Mouse (Mus musculus): ENCODE measurements around the gene Shh. TPM values are rescaled to one million over a fixed set of nuclear protein-coding genes. Genes with fewer than 3 reads are reported as not detected.
A peak's percentile ranks its signal among the peaks of the same experiment; 100 is the strongest.

Shh gene
- polyA plus RNA-seq, 1 experiment from 2014 or later, result 0.81 TPM

DNA sequence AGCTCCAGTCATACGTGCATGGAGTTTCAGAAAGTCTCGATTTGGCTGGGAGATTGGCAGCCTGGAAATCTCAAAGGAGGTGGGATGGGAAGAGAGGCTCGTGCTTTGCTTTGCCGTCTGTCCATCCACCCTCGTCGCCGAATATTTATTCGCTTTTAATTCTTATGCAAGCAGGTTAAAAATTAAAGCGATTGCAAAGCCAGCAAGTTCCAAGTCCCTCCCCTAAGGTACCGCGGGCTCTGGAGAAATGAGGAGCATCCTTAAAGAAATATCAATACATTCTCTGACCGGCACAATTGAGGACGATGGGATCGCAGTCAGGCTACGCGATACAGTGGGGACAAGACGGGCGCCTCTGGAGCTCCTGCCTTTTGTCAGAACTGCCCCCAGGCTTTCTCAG lies 1.5 kb downstream of the Shh start:
- Histone ChIP-seq H3K4me1 (peaks cover 42% of the 10 kb centered on the region), H3K36me3 (no peaks in the 10 kb centered on the region), H3K27me3 (peaks cover 92% of the 10 kb centered on the region), H3K4me2 (replicated peaks) (peak overlapping the region; percentile 89), H3K27ac (replicated peaks) (no peak overlapping the region), H3K9ac (replicated peaks) (peak overlapping the region; percentile 43; the same call in 1 of the 2 replicates), H3K4me3 (peak overlapping the region; percentile 52), H3K9me3 (no peaks in the 10 kb centered on the region)
- WGBS, result under 1% methylated on average over 18 of the region's 18 CpGs
- no peak for ATAC-seq (replicated peaks)

DNA sequence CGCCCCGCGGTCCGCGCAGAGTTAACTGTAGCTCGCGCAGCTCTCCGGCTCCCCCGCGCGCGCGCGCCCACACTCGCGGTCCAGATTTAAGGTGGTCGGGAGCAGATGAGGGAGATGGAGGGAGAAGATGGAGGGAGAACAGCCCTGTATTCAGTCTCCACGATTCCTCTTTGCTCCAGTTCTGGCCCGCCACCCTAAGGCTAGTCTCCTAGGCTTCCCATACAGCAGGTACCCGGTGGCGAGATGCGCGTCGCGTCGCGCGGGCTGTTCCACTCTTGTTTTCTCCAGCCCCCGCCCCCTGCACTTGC lies 2.0 kb downstream of the Shh start:
- WGBS, result under 1% methylated on average over 29 of the region's 29 CpGs
- H3K9ac ChIP-seq (replicated peaks), result peak overlapping the region; percentile 43
- peak overlapping the region; percentile 52 for H3K4me3 ChIP-seq
- no peaks in the 10 kb centered on the region for H3K9me3 ChIP-seq
- H3K4me2 ChIP-seq (replicated peaks), result peak overlapping the region; percentile 89
- H3K27me3 ChIP-seq, result peaks cover 97% of the 10 kb centered on the region
- H3K4me1 ChIP-seq, result peaks cover 46% of the 10 kb centered on the region
- no peak overlapping the region for H3K27ac ChIP-seq (replicated peaks)
- peak; percentile 36 for ATAC-seq (replicated peaks)
- H3K36me3 ChIP-seq, result no peaks in the 10 kb centered on the region

DNA sequence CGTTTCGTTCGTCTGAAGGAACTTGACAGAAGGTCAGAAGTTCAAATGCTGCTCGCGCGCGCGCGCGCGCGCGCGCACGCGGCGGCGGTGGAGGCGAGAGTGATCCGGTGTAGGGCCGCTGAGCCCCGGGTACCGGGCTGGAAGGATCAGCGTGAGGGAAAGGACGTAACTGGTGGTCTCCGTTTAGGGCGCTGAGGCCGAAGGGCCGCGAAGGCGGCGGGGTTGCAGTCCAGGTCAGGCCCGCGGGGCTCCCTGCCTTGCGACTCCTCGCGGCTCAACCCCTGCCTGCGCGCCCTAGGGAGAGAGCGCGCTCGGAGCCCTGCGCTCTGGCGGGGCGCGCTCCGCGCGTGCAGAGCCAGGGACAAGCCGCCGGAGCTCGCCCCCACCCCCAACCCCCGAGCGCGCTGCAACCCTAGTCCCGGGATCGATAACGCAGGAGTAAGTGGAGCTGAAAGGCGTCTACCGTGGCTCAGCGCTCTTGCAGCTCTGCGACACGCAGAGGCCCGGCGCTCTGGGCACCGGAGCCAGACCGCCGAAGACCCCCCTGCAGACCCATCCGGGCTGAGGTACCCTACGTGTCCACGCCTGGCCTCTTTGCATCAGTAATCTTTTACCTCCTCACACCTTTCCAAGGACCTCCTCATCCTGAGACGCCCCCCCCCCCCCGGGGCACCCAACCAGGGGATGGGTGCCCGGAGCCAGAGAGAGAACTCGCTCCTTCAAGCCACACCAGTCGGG lies 2.5 kb downstream of the Shh start:
- H3K9ac ChIP-seq (replicated peaks), result peak overlapping the region; percentile 43
- H3K27me3 ChIP-seq, result peaks cover 98% of the 10 kb centered on the region
- peak overlapping the region; percentile 89 for H3K4me2 ChIP-seq (replicated peaks)
- H3K9me3 ChIP-seq, result no peaks in the 10 kb centered on the region
- peak; percentile 26 for ATAC-seq (replicated peaks)
- H3K27ac ChIP-seq (replicated peaks), result no peak overlapping the region
- H3K36me3 ChIP-seq, result no peaks in the 10 kb centered on the region
- peak overlapping the region; percentile 52 for H3K4me3 ChIP-seq
- H3K4me1 ChIP-seq, result peaks cover 52% of the 10 kb centered on the region
- WGBS, result under 1% methylated on average over 76 of the region's 76 CpGs

DNA sequence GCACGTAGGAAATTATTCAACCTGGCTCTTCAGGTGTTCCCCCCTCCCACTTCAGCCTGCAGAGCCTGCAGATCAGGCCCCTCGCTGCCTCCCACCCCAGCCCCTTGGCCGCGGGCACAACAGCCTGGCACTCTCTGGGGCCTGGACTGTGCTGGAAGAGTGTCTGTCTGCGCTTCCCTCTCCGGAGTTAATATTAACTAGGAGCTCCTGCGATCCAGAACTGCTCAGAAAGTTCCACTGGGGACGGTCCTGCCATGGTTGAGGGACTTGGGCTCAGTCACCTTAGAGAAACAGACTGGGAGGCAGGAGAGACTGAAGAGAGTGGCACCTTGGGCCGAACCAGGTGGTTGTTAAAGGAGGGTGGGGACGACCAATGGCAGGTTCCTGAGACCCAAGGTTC lies 3.4 kb downstream of the Shh start:
- peak overlapping the region; percentile 52 for H3K4me3 ChIP-seq
- peak overlapping the region; percentile 89 for H3K4me2 ChIP-seq (replicated peaks)
- 1% methylated on average over 10 of the region's 10 CpGs for WGBS
- H3K4me1 ChIP-seq, result peaks cover 60% of the 10 kb centered on the region
- H3K9me3 ChIP-seq, result no peaks in the 10 kb centered on the region
- H3K27me3 ChIP-seq, result peaks cover 99% of the 10 kb centered on the region
- ATAC-seq (replicated peaks), result no peak
- no peaks in the 10 kb centered on the region for H3K36me3 ChIP-seq
- H3K9ac ChIP-seq (replicated peaks), result no peak overlapping the region
- no peak overlapping the region for H3K27ac ChIP-seq (replicated peaks)

DNA sequence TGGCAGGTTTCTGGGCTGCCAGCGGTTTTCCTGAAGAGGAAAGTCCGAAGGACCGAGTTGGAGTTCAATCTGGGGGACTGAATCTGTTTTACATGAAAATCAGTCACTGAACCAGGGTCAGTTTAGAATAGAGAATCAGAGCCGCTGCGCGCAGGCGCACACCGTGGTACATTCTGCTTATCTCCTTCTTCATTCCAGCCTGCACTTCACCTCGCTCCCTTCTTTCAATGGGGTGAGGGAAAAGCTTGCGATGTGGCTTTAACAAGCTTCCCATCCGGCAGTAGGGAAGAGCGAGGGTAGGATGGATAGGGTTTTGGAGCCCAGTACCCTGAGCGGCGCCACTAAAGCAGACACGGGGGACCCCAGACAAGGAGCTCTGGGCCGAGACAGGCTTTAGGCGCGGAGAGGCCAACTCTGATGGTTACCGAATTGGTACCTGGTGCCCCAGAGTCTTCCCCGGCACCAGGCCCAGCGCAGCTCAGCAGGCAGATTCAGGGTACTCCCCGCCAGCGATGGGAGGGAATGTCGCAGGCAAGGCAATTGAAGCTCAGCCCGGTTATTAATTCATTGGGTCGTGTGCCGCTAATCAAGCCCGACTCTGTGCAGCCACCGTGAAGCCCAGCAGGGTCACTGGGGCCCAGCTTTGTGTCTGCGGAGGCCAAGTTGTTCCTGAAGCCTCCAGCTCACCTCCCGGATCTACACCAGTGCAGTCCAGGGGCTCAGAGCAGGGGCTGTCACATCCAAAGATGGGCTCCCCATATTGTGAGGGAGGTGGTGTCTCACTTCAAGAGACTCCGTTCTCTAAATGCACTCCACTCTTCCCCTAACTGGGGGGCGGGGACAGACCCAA lies 4.1 kb downstream of the Shh start:
- peaks cover 99% of the 10 kb centered on the region for H3K27me3 ChIP-seq
- peak overlapping the region; percentile 52 for H3K4me3 ChIP-seq
- H3K9ac ChIP-seq (replicated peaks), result 0 out of 2 replicates have a peak overlapping the region, but pooled peaks have one; percentile 17
- no peak overlapping the region for H3K27ac ChIP-seq (replicated peaks)
- peak overlapping the region; percentile 89 for H3K4me2 ChIP-seq (replicated peaks)
- no peak for ATAC-seq (replicated peaks)
- WGBS, result 1% methylated on average over 33 of the region's 33 CpGs
- H3K36me3 ChIP-seq, result no peaks in the 10 kb centered on the region
- no peaks in the 10 kb centered on the region for H3K9me3 ChIP-seq
- peaks cover 67% of the 10 kb centered on the region for H3K4me1 ChIP-seq

DNA sequence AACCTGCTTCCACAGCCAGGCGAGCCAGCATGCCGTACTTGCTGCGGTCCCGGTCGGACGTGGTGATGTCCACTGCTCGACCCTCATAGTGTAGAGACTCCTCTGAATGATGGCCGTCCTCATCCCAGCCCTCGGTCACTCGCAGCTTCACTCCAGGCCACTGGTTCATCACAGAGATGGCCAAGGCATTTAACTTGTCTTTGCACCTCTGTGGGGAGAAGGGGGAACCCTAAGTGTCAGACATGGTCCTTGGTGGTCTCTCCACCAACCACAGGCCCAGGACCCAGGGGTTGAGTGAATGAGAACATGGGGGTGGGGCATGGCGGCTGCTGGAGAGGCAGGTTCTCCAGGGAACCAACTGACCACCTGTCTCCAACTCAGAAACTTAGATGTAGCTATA lies 5.7 kb downstream of the Shh start:
- WGBS, result 17% methylated on average over 11 of the region's 11 CpGs
- no peak for ATAC-seq (replicated peaks)
- H3K4me2 ChIP-seq (replicated peaks), result no peak overlapping the region

DNA sequence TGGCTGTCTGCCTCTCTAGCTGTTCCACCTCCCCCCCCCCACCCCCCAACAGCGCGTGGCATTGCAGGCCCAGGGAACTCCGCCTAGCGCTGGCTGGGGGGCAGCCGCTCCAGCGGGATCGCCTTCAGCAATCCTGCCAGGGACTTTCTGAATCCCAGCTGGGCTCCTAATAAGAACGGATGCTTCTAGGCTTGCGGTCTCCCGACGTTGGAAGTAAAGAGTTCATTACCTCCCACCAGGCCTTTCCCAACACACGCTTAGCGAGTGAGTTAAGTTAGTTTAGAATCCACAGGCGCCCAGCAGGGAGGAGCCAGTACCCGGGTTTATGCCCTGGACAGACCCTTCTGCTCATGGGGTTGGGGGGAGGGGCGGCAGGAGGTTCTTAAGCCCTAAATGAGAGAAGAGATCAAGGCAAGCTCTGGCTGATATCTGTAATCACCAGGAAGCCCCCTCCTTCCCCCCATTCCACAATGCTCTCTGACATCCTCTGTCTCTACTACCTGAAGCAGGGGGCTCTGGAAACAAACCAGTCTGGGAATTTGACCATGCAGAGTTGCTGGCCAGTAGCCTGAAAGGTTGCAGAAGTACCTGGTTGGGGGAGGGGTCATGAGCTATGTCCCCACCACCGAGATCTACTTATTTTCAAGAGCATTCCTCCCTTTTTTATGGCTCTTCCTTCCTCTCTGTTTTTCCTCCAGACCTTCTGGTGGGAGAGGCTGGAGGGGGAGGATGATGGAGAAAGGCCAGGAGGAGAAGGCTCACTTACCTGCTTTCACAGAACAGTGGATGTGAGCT lies 6.3 kb downstream of the Shh start:
- Histone ChIP-seq H3K27me3 (peaks cover 92% of the 10 kb centered on the region), H3K4me3 (no peak overlapping the region), H3K4me1 (peaks cover 59% of the 10 kb centered on the region), H3K9me3 (no peaks in the 10 kb centered on the region), H3K9ac (replicated peaks) (no peak overlapping the region), H3K27ac (replicated peaks) (no peak overlapping the region), H3K36me3 (no peaks in the 10 kb centered on the region), H3K4me2 (replicated peaks) (no peak overlapping the region)
- no peak for ATAC-seq (replicated peaks)
- WGBS, result 1% methylated on average over 17 of the region's 17 CpGs

More for the DNA sequence above, 5.7 kb downstream of the Shh start:
- Histone ChIP-seq H3K9ac (replicated peaks) (no peak overlapping the region), H3K27me3 (peaks cover 92% of the 10 kb centered on the region), H3K4me3 (no peak overlapping the region), H3K9me3 (no peaks in the 10 kb centered on the region), H3K27ac (replicated peaks) (no peak overlapping the region), H3K36me3 (no peaks in the 10 kb centered on the region), H3K4me1 (peaks cover 65% of the 10 kb centered on the region)

DNA sequence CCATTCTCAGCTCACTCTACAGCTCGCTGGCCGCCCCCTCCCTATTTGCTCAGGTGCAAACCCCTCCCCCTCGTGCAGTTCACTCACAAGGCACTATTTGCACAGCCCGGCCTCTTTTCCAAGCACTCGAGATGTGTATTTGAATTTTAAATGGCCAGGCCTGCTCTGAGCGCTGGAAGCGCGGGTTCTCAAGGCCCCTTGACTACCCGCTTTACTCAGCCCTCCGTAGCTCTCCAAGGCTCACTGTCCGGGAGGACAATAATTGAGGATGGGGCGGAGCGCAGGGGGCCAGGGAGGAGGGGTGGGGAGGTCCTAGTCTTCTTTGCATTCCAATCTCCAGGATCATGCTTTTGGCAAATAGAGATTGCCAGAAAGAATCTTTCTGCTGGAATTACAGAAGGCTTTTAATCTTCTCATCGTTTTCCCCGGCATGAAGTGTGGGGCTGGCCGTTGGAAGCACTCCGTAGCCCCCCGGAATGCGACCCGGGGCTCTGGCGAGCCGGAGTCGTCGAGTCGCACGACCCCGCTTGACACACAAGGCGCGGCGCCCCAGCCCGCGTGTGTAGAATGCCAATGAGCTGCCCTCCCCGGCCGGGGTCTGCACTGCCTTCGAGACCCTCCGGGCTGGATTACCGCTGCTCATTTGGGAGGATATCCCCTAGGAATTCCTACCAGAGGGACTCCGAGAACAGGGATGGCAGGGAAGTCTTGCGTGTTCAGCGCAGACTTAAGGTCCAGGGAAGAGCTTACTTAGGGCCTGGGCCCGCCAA lies 7.4 kb downstream of the Shh start:
- Histone ChIP-seq H3K4me1 (peaks cover 49% of the 10 kb centered on the region), H3K4me3 (peak overlapping the region; percentile 48), H3K27ac (replicated peaks) (no peak overlapping the region), H3K4me2 (replicated peaks) (peak overlapping the region; percentile 79), H3K27me3 (peaks cover 85% of the 10 kb centered on the region), H3K36me3 (no peaks in the 10 kb centered on the region), H3K9ac (replicated peaks) (no peak overlapping the region), H3K9me3 (no peaks in the 10 kb centered on the region)
- 2% methylated on average over 41 of the region's 41 CpGs for WGBS
- ATAC-seq (replicated peaks), result no peak

DNA sequence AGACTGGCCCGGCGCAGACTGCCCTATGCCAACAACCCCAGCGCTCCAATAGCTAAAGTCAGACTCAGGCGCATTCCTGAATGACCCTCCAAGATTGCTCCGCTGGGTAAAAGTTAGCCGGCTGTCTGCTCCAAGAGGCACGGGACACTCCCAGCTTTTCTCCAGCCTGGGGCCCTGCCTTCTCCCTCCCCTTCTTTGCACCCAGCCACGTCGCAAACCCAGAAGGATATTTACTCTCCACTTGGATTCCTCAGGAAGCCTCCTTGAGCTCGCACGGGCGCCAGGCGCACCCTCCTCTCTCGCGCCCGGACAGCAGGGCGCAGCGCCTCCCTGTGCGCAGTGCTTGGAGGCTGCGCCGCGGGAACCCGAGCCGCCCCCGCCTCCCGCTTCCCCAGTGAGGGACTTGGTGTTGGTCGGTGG lies 8.2 kb downstream of the Shh start:
- peak overlapping the region; percentile 48 for H3K4me3 ChIP-seq
- H3K27ac ChIP-seq (replicated peaks), result no peak overlapping the region
- ATAC-seq (replicated peaks), result no peak
- peaks cover 41% of the 10 kb centered on the region for H3K4me1 ChIP-seq
- WGBS, result under 1% methylated on average over 27 of the region's 27 CpGs
- H3K4me2 ChIP-seq (replicated peaks), result peak overlapping the region; percentile 79
- no peaks in the 10 kb centered on the region for H3K36me3 ChIP-seq
- peaks cover 77% of the 10 kb centered on the region for H3K27me3 ChIP-seq
- no peak overlapping the region for H3K9ac ChIP-seq (replicated peaks)
- H3K9me3 ChIP-seq, result no peaks in the 10 kb centered on the region

DNA sequence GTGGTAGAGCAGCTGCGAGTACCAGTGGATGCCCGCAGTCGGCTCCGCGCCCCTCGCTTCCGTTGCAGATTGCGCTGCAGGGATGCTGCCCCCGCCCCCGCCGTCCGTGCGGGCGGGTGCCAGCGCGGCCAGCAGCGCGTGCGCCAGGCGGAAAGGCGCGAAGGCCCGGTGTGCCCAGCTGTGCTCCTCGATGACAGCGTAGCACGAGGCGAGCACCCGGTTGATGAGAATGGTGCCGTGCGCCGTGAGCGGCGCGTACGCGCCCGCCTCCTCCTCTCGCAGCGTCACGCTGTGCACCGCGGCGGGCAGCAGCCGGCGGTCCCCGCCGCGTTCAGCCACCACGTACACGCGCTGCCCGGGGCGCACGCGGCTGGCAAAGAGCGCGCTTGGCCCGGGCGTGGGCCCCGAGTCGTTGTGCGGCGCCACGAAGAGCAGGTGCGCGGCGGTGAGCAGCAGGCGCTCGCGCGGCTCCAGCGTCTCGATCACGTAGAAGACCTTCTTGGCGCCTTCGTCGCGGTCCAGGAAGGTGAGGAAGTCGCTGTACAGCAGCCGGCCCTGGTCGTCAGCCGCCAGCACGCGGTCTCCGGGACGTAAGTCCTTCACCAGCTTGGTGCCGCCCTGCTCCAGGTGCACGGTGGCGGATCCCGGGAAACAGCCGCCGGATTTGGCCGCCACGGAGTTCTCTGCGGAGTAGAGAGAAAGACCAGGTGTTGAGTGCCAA lies 9.0 kb downstream of the Shh start:
- under 1% methylated on average over 95 of the region's 95 CpGs for WGBS
- H3K9ac ChIP-seq (replicated peaks), result peak overlapping the region; percentile 30
- peak overlapping the region; percentile 79 for H3K4me2 ChIP-seq (replicated peaks)
- peaks cover 34% of the 10 kb centered on the region for H3K4me1 ChIP-seq
- H3K36me3 ChIP-seq, result no peaks in the 10 kb centered on the region
- no peak overlapping the region for H3K27ac ChIP-seq (replicated peaks)
- H3K9me3 ChIP-seq, result no peaks in the 10 kb centered on the region
- peak; percentile 55 for ATAC-seq (replicated peaks)
- H3K27me3 ChIP-seq, result peaks cover 69% of the 10 kb centered on the region
- H3K4me3 ChIP-seq, result peak overlapping the region; percentile 48

DNA sequence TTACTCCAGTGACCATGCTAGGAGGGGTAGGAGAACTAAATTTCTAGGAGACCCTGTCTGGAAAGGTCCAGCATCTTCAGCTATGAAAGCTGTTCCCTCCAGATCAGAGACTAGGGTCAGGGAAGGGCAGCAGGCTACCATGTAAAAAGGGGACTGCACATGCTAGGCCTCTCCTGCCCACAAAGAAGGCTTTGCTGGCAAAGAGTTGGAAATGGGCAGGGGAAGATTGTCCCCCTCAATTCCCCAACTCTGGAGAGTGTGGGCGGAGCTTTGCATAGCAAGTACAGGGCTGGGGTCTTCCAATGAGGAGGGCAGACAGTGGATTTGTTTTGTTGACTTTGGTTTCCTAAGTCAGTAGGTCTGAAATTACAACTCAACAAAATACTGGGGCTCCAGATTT lies 10.7 kb downstream of the Shh start:
- no peak for ATAC-seq (replicated peaks)
- WGBS, result 73% methylated on average over 1 of the region's 1 CpGs
- H3K4me2 ChIP-seq (replicated peaks), result no peak overlapping the region
- H3K9ac ChIP-seq (replicated peaks), result no peak overlapping the region
- H3K4me3 ChIP-seq, result no peak overlapping the region
- no peak overlapping the region for H3K27ac ChIP-seq (replicated peaks)
- no peaks in the 10 kb centered on the region for H3K9me3 ChIP-seq
- no peaks in the 10 kb centered on the region for H3K36me3 ChIP-seq
- H3K27me3 ChIP-seq, result peaks cover 52% of the 10 kb centered on the region
- H3K4me1 ChIP-seq, result peaks cover 31% of the 10 kb centered on the region

Measured in forebrain, embryonic 15.5 days (tissue).